Mouse (Mus musculus): ENCODE results near the gene Olfr287. TPM values are rescaled to one million over a fixed set of nuclear protein-coding genes. Genes with fewer than 3 reads are reported as not detected.

Olfr287 gene
- total and polyA plus RNA-seq, 2 experiments from 2014 or later = 0.24 to 0.45 TPM

- ATAC-seq = no peak
- no peak for DNase-seq
- Histone ChIP-seq H3K36me3 (ENCODE audit: insufficient read depth) (no peaks in the 10 kb centered on the region), H3K9me3 (ENCODE audit: low read length) (no peaks in the 10 kb centered on the region), H3K27me3 (ENCODE audit: insufficient read depth, low read length) (no peaks in the 10 kb centered on the region), H3K4me3 (ENCODE audit: low read depth, low read length) (no peak overlapping the region), H3K4me2 (ENCODE audit: low read depth) (peak overlapping the region; percentile 63; the same call in 1 of the 2 replicates), H3K9ac (no peak overlapping the region), H3K27ac (ENCODE audit: low read depth, low read length) (no peak overlapping the region), H3K4me1 (ENCODE audit: insufficient read depth) (no peaks in the 10 kb centered on the region)
- TF ChIP-seq CTCF (IDR thresholded peaks at IDR 0.05; ENCODE audit: low read depth) = no peak
- WGBS = 73% methylated on average over 12 of the region's 12 CpGs
These were observed 38.8 kb downstream of the Olfr287 start for GRCm38 (mm10) chr15:98181856-98182570.

- WGBS = under 1% methylated on average over 30 of the region's 30 CpGs
- peak; percentile 97 for ATAC-seq
- Histone ChIP-seq H3K4me1 (ENCODE audit: insufficient read depth) (no peaks in the 10 kb centered on the region), H3K9ac (peak overlapping the region; percentile 53), H3K27ac (ENCODE audit: low read depth, low read length) (peak overlapping the region; percentile 47; the same call in 1 of the 2 replicates), H3K27me3 (ENCODE audit: insufficient read depth, low read length) (no peaks in the 10 kb centered on the region), H3K36me3 (ENCODE audit: insufficient read depth) (no peaks in the 10 kb centered on the region), H3K9me3 (ENCODE audit: low read length) (no peaks in the 10 kb centered on the region), H3K4me2 (ENCODE audit: low read depth) (peak overlapping the region; percentile 63), H3K4me3 (ENCODE audit: low read depth, low read length) (peak overlapping the region; percentile 54)
- TF ChIP-seq CTCF (IDR thresholded peaks at IDR 0.05; ENCODE audit: low read depth) = peak; percentile 82
- peak; percentile 87 for DNase-seq
These were observed 39.6 kb downstream of the Olfr287 start for GRCm38 (mm10) chr15:98181132-98181711.

GRCm38 (mm10) chr15:98180567-98181131 is 40.2 kb downstream of the Olfr287 start:
- no peak overlapping the region; the same call in 1 of the 2 replicates for H3K27ac ChIP-seq (ENCODE audit: low read depth, low read length)
- H3K4me2 ChIP-seq (ENCODE audit: low read depth) = peak overlapping the region; percentile 63
- DNase-seq = no peak
- no peaks in the 10 kb centered on the region for H3K27me3 ChIP-seq (ENCODE audit: insufficient read depth, low read length)
- peak; percentile 1; the same call in 1 of the 2 replicates for ATAC-seq
- no peaks in the 10 kb centered on the region for H3K9me3 ChIP-seq (ENCODE audit: low read length)
- H3K4me3 ChIP-seq (ENCODE audit: low read depth, low read length) = peak overlapping the region; percentile 54
- H3K36me3 ChIP-seq (ENCODE audit: insufficient read depth) = no peaks in the 10 kb centered on the region
- no peak for TF ChIP-seq CTCF (IDR thresholded peaks at IDR 0.05; ENCODE audit: low read depth)
- peak overlapping the region; percentile 53 for H3K9ac ChIP-seq
- WGBS = 3% methylated on average over 26 of the region's 26 CpGs
- no peaks in the 10 kb centered on the region for H3K4me1 ChIP-seq (ENCODE audit: insufficient read depth)

GRCm38 (mm10) chr15:98177320-98177719 is 43.5 kb downstream of the Olfr287 start:
- Histone ChIP-seq H3K27me3 (ENCODE audit: insufficient read depth, low read length) (no peaks in the 10 kb centered on the region), H3K4me2 (ENCODE audit: low read depth) (no peak overlapping the region), H3K4me1 (ENCODE audit: insufficient read depth) (no peaks in the 10 kb centered on the region), H3K4me3 (ENCODE audit: low read depth, low read length) (no peak overlapping the region), H3K36me3 (ENCODE audit: insufficient read depth) (no peaks in the 10 kb centered on the region), H3K27ac (ENCODE audit: low read depth, low read length) (no peak overlapping the region), H3K9ac (no peak overlapping the region), H3K9me3 (ENCODE audit: low read length) (no peaks in the 10 kb centered on the region)
- no peak for DNase-seq
- no peak for ATAC-seq
- TF ChIP-seq CTCF (IDR thresholded peaks at IDR 0.05; ENCODE audit: low read depth) = no peak
- 82% methylated on average over 3 of the region's 3 CpGs for WGBS

GRCm38 (mm10) chr15:98173821-98174220 is 47.0 kb downstream of the Olfr287 start:
- H3K4me3 ChIP-seq (ENCODE audit: low read depth, low read length) = no peak overlapping the region
- no peaks in the 10 kb centered on the region; the same call in 1 of the 2 replicates for H3K27me3 ChIP-seq (ENCODE audit: insufficient read depth, low read length)
- ATAC-seq = no peak
- no peak overlapping the region for H3K9ac ChIP-seq
- H3K36me3 ChIP-seq (ENCODE audit: insufficient read depth) = no peaks in the 10 kb centered on the region
- WGBS = 15% methylated on average over 8 of the region's 8 CpGs
- DNase-seq = peak; percentile 86
- H3K27ac ChIP-seq (ENCODE audit: low read depth, low read length) = no peak overlapping the region
- no peaks in the 10 kb centered on the region for H3K9me3 ChIP-seq (ENCODE audit: low read length)
- 0 out of 2 replicates have a peak overlapping the region, but pooled peaks have one; percentile 3 for H3K4me2 ChIP-seq (ENCODE audit: low read depth)
- TF ChIP-seq CTCF (IDR thresholded peaks at IDR 0.05; ENCODE audit: low read depth) = peak; percentile 80
- H3K4me1 ChIP-seq (ENCODE audit: insufficient read depth) = peaks cover 7% of the 10 kb centered on the region; the same call in 1 of the 2 replicates

GRCm38 (mm10) chr15:98172113-98172512 is 48.7 kb downstream of the Olfr287 start:
- Histone ChIP-seq H3K4me3 (ENCODE audit: low read depth, low read length) (no peak overlapping the region), H3K36me3 (ENCODE audit: insufficient read depth) (no peaks in the 10 kb centered on the region), H3K9me3 (ENCODE audit: low read length) (no peaks in the 10 kb centered on the region), H3K27ac (ENCODE audit: low read depth, low read length) (no peak overlapping the region), H3K4me2 (ENCODE audit: low read depth) (no peak overlapping the region), H3K27me3 (ENCODE audit: insufficient read depth, low read length) (no peaks in the 10 kb centered on the region; the same call in 1 of the 2 replicates), H3K4me1 (ENCODE audit: insufficient read depth) (peaks cover 11% of the 10 kb centered on the region; the same call in 1 of the 2 replicates), H3K9ac (no peak overlapping the region)
- WGBS = 62% methylated on average over 5 of the region's 5 CpGs
- no peak for TF ChIP-seq CTCF (IDR thresholded peaks at IDR 0.05; ENCODE audit: low read depth)
- no peak for DNase-seq
- ATAC-seq = no peak
